Mouse (Mus musculus): ENCODE measurements at regions not wholly inside any gene's neighbourhood (a gene's known extent, or its start where the extent isn't known, plus 50 kb on each side); places are given as distances from the start of the nearest gene placed in this dataset.

DNA sequence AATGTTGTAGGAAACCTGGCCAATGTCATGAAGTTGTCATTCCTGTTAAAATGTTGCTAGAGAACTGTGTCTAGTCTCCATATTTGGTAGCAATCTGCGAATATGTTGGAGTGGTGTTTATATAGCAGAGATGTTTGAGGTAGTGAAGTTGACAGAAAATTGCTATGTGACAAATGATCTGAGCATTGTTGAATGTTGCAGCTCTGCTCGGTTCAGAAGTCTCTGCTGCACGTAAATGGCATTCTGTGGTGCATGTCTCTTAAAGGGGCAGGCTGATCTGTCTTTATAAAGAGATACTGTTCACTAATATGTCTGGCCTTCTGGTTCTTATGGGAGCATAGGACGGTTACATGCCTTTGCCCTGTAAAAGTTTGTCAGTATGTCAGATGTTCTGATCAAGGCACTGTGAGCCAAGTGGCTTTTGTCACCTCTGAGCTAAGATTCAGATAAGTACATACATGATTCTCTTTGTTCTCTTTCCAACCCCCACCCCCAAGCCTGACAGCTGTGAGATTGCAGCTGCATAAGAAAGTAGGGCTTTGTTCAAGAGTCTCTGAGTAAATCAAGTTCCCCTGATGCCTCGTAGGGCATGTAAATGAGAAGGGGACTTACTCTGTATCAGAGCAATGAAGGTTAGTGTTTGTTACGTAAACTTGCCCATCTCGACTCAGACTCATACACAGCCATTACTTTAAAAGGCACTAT is 174.2 kb upstream of the Rgmb start:
- Histone ChIP-seq H3K9me3 (no peaks in the 10 kb centered on the region), H3K27me3 (ENCODE audit: insufficient read depth, poor library complexity, severe bottlenecking) (no peaks in the 10 kb centered on the region), H3K27ac (peak overlapping the region; percentile 52; the same call in 1 of the 2 replicates), H3K36me3 (no peaks in the 10 kb centered on the region), H3K4me1 (peaks cover 9% of the 10 kb centered on the region; the same call in 1 of the 2 replicates), H3K4me3 (no peak overlapping the region)
- WGBS: 31% methylated on average over 7 of the region's 7 CpGs
- DNase-seq (ENCODE audit: low spot score): no peak

DNA sequence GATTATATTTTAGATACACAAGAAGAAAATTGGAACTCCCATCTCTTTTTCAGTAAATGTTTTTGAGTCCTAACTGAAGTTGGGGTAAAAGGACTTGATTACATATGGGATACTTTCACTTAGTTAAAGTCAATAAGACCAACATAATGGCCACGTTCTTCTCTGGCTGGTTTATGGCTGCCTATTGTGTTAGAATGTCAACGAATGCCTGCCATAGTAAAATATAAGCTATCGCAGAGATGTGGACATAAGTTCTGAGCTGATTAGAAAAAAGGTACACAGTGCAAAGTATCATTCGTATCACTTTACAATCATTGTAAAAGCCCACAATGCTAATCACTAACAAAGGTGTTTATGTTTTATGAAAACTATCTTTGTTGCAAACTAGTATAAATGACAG is 173.2 kb upstream of the Rgmb start:
- Histone ChIP-seq H3K4me3 (no peak overlapping the region), H3K4me1 (peaks cover 9% of the 10 kb centered on the region; the same call in 1 of the 2 replicates), H3K27ac (no peak overlapping the region), H3K9me3 (no peaks in the 10 kb centered on the region), H3K27me3 (ENCODE audit: insufficient read depth, poor library complexity, severe bottlenecking) (no peaks in the 10 kb centered on the region), H3K36me3 (no peaks in the 10 kb centered on the region)
- WGBS: 86% methylated on average over 4 of the region's 4 CpGs
- no peak for DNase-seq (ENCODE audit: low spot score)

DNA sequence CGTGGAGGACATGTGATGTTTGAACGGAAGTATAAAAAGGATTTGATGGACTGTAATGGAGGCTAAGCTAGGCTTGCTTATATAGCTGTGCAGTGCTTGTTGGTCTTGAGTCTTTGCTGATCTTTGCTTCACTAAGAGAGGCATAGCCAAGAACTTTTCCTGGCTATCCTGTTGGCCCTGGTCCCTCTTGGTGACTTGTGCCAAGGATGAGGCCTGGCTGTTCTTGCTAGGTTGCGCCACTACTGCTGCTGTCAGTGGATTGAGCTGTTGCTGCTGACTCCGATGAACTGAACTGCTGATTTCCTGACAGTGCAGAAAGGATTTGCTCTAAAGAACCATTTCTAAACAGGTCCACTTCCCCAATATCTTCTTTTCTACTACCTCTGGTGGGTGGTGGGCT is 167.9 kb upstream of the Rgmb start:
- Histone ChIP-seq H3K9me3 (no peaks in the 10 kb centered on the region), H3K27me3 (ENCODE audit: insufficient read depth, poor library complexity, severe bottlenecking) (no peaks in the 10 kb centered on the region), H3K36me3 (no peaks in the 10 kb centered on the region), H3K27ac (no peak overlapping the region), H3K4me3 (no peak overlapping the region), H3K4me1 (0 out of 2 replicates have a peak, but pooled peaks cover 11% of the 10 kb centered on the region)
- WGBS: 85% methylated on average over 4 of the region's 4 CpGs
- no peak for DNase-seq (ENCODE audit: low spot score)

DNA sequence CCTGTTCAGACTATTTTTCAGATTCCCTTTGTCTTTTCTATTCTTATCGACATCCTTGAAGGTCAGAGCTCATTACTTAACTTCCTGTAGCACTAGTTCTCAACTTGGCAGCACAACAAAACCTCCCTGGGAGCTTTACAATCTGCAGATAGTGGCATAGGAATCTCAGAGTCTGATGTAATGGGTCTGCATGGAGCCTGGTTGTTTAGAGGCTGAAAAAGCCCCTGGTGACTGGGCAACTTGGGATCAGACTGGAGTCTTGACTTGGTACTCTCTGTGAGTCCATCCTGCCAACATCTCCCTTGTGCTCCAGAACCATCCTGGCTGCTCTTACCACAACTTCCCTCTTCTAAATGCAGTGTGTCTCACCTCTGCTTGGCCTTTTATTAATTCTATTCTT is 166.4 kb upstream of the Rgmb start:
- H3K4me3 ChIP-seq: no peak overlapping the region
- WGBS: 30% methylated on average over 1 of the region's 1 CpGs
- no peaks in the 10 kb centered on the region for H3K9me3 ChIP-seq
- DNase-seq (ENCODE audit: low spot score): no peak
- H3K27me3 ChIP-seq (ENCODE audit: insufficient read depth, poor library complexity, severe bottlenecking): no peaks in the 10 kb centered on the region
- H3K36me3 ChIP-seq: no peaks in the 10 kb centered on the region
- 0 out of 2 replicates have a peak, but pooled peaks cover 11% of the 10 kb centered on the region for H3K4me1 ChIP-seq
- H3K27ac ChIP-seq: peak overlapping the region; percentile 22; the same call in 1 of the 2 replicates

DNA sequence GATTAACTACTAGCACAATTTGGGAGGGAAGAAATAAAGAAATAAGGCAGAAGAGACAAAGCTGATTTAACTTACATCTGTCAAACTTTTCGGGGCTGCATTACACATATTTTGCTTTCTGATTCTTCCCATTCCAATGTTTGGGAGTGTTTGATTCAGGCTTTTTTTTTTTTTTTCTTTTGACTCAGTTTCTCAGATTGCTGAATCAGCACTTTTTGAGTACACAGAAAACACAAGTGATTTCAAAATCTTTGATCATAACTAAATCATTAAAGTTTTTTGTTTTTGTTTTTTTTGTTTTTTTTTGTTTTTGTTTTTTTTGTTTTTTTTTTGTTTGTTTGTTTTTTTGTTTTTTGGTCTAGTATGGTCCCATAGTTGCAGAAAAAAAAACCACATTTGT is 164.7 kb upstream of the Rgmb start:
- Histone ChIP-seq H3K4me1 (0 out of 2 replicates have a peak, but pooled peaks cover 11% of the 10 kb centered on the region), H3K27me3 (ENCODE audit: insufficient read depth, poor library complexity, severe bottlenecking) (no peaks in the 10 kb centered on the region), H3K9me3 (no peaks in the 10 kb centered on the region), H3K27ac (no peak overlapping the region), H3K4me3 (no peak overlapping the region), H3K36me3 (no peaks in the 10 kb centered on the region)
- no peak for DNase-seq (ENCODE audit: low spot score)
- WGBS: 75% methylated on average over 1 of the region's 1 CpGs

DNA sequence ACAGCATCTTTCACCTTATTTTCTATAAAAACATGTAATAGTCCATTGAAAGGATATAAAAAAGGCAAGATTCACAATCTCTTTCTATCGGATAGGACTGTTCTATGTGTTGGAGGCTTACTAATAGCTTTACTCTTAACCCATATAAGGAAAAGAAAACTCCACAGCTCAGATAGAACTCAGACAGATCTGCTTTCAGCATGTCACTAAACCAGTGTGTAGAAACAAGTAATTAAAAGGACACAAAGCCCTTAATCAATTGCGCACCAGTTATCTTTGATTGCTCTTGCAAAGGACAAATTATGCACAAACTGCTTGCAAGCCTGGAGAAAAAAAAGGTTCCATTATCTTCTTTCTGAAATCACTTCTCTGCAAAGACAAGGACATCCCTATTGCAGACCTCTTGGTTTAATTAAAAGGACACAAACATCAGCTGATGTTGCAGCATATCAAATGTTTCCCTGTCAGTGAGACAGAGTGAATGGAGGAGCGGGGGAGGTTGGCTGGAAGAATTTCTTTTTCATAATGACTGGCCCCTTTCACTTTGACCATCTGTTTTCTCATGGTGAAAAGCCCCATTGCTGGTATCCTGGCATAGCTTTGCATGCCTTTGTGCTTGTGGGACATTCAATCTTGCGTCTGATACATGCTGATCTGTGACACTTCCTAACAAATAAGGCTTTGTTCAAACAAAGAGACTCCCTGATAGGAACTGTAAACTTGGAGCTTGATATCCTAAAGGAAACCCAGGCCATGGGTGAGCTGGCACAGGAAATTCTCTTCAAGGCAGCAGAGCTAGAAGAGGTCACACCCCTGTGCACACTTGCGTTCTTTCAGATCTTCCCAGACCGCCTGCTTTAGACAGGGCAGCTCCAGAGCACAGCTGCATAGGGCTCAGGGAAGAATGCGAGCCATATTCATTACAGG is 162.8 kb upstream of the Rgmb start:
- Histone ChIP-seq H3K9me3 (no peaks in the 10 kb centered on the region), H3K4me1 (0 out of 2 replicates have a peak, but pooled peaks cover 11% of the 10 kb centered on the region), H3K27ac (no peak overlapping the region), H3K27me3 (ENCODE audit: insufficient read depth, poor library complexity, severe bottlenecking) (no peaks in the 10 kb centered on the region), H3K36me3 (no peaks in the 10 kb centered on the region), H3K4me3 (no peak overlapping the region)
- no peak for DNase-seq (ENCODE audit: low spot score)
- 43% methylated on average over 7 of the region's 7 CpGs for WGBS

DNA sequence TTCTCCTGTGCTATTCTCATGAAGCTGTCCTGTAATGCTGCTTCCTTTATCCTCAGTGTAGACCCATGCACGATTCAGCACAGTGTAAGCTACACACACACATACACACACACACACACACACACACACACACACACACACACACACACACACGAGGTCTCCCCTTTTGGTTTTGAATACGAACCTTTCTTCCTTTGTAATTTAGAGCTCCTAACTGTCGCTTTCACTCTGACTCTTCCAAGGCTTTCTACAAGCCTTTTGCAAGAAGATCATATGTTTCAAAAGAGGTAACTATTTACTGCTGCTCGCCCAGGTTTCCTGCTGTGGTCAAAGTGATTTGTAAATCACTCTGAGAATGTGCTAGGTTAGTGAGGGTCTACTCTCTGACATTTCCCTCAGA is 161.1 kb upstream of the Rgmb start:
- Histone ChIP-seq H3K27ac (no peak overlapping the region), H3K36me3 (no peaks in the 10 kb centered on the region), H3K9me3 (no peaks in the 10 kb centered on the region), H3K4me1 (0 out of 2 replicates have a peak, but pooled peaks cover 5% of the 10 kb centered on the region), H3K4me3 (no peak overlapping the region), H3K27me3 (ENCODE audit: insufficient read depth, poor library complexity, severe bottlenecking) (no peaks in the 10 kb centered on the region)
- DNase-seq (ENCODE audit: low spot score): no peak
- 58% methylated on average over 5 of the region's 5 CpGs for WGBS

DNA sequence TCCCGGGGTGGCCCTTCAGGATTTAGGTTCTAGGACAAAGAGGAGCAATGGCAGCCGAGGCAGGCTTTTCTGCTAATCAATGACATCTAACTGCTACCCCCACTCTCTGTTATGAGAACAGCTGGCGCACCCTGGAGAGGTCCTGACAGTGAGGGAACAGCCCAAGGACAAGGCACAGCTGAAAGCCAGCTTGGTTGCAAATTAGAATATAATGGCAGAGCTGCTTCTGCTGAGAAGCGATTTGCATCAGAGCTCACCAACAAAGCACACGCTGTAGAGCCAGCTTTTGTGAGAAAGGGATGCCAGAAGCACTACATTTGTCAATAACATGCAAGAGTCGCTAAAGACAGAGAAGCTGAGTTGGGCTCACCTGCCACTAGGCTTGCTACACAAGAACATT is 159.5 kb upstream of the Rgmb start:
- WGBS: 30% methylated on average over 6 of the region's 6 CpGs
- DNase-seq (ENCODE audit: low spot score): no peak
- H3K4me3 ChIP-seq: no peak overlapping the region
- no peaks in the 10 kb centered on the region for H3K9me3 ChIP-seq
- no peaks in the 10 kb centered on the region for H3K27me3 ChIP-seq (ENCODE audit: insufficient read depth, poor library complexity, severe bottlenecking)
- H3K27ac ChIP-seq: no peak overlapping the region
- no peaks in the 10 kb centered on the region for H3K36me3 ChIP-seq
- H3K4me1 ChIP-seq: 0 out of 2 replicates have a peak, but pooled peaks cover 3% of the 10 kb centered on the region

DNA sequence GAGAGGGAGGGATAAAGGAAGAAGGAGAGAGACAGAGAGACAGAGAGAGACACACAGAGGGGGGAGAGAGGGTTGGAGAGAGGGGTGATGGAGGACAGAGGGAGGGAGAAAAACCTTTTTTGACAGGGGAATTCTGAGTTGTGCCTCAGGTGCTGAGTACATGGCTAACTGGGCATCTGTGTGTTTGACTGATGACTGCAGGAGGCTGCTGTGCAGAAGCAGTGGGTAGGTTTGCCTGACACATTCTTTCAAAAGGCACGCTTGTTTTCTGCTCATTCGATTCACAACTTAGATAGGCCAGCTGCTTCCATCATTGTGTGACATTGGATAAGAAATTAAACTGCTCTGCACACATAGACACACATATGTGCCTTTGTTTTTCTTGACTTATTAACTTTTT is 150.7 kb upstream of the Rgmb start:
- DNase-seq (ENCODE audit: low spot score): no peak
- 50% methylated on average over 2 of the region's 2 CpGs for WGBS
- Histone ChIP-seq H3K36me3 (no peaks in the 10 kb centered on the region), H3K4me1 (no peaks in the 10 kb centered on the region), H3K9me3 (no peaks in the 10 kb centered on the region), H3K4me3 (no peak overlapping the region), H3K27me3 (ENCODE audit: insufficient read depth, poor library complexity, severe bottlenecking) (no peaks in the 10 kb centered on the region), H3K27ac (no peak overlapping the region)

DNA sequence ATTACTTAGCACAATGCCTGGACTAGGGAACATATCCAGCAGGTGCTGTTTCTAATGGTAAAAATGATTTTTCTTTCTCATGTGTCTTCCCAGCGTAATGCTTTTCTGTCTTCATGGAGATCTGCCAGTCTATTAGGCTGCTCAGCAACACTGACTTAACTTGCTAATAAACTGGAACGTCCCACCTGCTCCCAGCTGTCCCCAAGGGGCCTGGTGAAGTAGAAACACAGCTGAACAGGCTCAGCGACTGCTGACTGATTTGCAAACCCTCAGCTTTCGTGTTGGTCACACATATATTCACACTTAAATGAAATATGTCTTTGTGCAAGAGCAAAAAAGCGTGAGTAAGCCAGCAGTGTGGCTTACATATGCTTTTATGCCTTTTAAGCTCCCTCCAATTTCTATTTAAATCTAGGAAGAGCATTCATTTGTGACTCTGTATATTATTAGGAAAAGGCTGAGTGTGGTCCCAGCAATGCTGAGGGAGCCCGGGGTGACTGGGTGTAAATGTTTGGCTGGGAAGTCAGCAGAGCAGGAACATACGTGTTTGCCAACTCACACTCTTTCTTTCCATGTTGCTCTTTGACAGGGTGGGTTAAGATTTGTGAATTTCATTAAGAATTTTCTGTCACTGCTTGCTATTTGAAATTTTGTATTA is 146.7 kb upstream of the Rgmb start:
- no peak for DNase-seq (ENCODE audit: low spot score)
- no peaks in the 10 kb centered on the region for H3K4me1 ChIP-seq
- no peaks in the 10 kb centered on the region for H3K27me3 ChIP-seq (ENCODE audit: insufficient read depth, poor library complexity, severe bottlenecking)
- no peaks in the 10 kb centered on the region for H3K36me3 ChIP-seq
- H3K27ac ChIP-seq: no peak overlapping the region
- H3K9me3 ChIP-seq: no peaks in the 10 kb centered on the region
- no peak overlapping the region for H3K4me3 ChIP-seq
- WGBS: 73% methylated on average over 7 of the region's 7 CpGs

DNA sequence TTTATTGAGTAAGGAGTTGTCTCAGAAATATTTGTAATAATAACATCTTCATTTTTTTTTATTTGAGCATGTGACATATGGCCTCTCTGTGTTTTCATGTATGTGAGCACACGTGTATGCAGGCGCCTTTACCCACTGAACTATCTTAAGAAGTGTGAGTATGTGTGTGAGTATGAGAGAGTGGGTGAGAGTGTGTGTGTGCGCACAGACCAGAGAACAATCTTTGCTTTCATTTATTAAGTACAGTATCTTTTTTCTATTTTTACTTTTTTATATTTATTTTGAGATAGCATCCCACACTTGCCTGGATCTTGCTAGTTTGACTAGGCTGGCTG is 140.5 kb upstream of the Rgmb start:
- no peaks in the 10 kb centered on the region for H3K36me3 ChIP-seq
- H3K27me3 ChIP-seq (ENCODE audit: insufficient read depth, poor library complexity, severe bottlenecking): no peaks in the 10 kb centered on the region
- 86% methylated on average over 3 of the region's 3 CpGs for WGBS
- H3K4me1 ChIP-seq: peaks cover 2% of the 10 kb centered on the region; the same call in 1 of the 2 replicates
- H3K4me3 ChIP-seq: no peak overlapping the region
- H3K27ac ChIP-seq: no peak overlapping the region
- H3K9me3 ChIP-seq: no peaks in the 10 kb centered on the region
- no peak for DNase-seq (ENCODE audit: low spot score)

DNA sequence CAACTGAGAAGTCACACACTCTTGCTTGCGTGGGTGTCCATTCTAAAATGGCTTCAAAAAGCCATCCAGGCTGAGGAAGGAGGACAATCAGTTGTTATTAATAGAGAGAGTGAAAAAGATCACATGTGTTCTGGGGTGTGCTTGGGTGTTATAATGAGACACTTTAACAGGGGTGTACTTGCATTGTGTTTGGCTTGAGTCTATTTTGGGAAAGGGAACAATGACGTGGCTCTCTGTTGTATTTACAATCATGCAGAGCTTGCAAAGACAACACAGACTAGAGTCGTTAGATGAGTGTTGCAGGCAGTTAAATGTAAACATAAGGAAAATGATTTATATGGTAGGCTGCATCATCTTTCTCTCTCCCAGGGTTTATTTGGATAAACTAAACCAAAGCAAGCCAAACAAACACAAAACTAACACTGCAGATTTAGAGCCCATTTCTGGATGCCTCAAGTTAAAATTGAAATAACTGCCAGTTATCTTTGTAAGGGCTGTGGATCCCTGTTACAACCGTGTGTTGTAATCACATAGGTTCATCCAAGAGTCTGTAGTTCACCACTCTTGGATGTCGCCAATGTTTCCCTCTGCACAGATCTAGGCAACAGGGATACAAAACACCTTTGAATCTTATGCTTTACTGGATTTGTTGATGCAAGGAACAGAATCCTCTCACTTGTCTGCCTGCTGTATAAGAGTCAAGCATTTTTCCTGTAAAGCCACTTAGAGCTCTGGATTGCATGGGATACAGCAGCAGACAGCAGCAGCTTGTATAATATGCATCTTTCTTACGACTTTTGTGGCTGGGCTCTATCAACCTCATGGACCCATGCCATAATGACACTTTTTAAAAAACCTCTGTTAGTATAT is 139.9 kb upstream of the Rgmb start:
- Histone ChIP-seq H3K9me3 (no peaks in the 10 kb centered on the region), H3K27ac (no peak overlapping the region), H3K4me1 (peaks cover 2% of the 10 kb centered on the region; the same call in 1 of the 2 replicates), H3K27me3 (ENCODE audit: insufficient read depth, poor library complexity, severe bottlenecking) (no peaks in the 10 kb centered on the region), H3K36me3 (no peaks in the 10 kb centered on the region), H3K4me3 (no peak overlapping the region)
- DNase-seq (ENCODE audit: low spot score): no peak
- 63% methylated on average over 6 of the region's 6 CpGs for WGBS
